Mouse (Mus musculus): ENCODE measurements at regions not wholly inside any gene's neighbourhood (a gene's known extent, or its start where the extent isn't known, plus 50 kb on each side); places are given as distances from the start of the nearest gene placed in this dataset.

- Histone ChIP-seq H3K4me3 (replicated peaks) (no peak overlapping the region), H3K9me3 (no peaks in the 10 kb centered on the region), H3K4me2 (no peak overlapping the region), H3K27ac (no peak overlapping the region), H3K4me1 (no peaks in the 10 kb centered on the region), H3K27me3 (replicated peaks) (no peaks in the 10 kb centered on the region), H3K9ac (no peak overlapping the region), H3K36me3 (no peaks in the 10 kb centered on the region)
- WGBS, result 69% methylated on average over 7 of the region's 7 CpGs
- ATAC-seq (ENCODE audit: insufficient read depth, low FRiP score, low read depth), result 0 out of 2 replicates have a peak, but pooled peaks have one; percentile 31
Observed at GRCm38 (mm10) chr12:70523379-70523778, 70.5 kb downstream of the Tmx1 start.

GRCm38 (mm10) chr12:70524703-70525102, 71.8 kb downstream of the Tmx1 start:
- Histone ChIP-seq H3K27me3 (replicated peaks) (no peaks in the 10 kb centered on the region), H3K36me3 (no peaks in the 10 kb centered on the region), H3K9me3 (no peaks in the 10 kb centered on the region), H3K4me3 (replicated peaks) (no peak overlapping the region), H3K4me2 (no peak overlapping the region), H3K9ac (no peak overlapping the region), H3K4me1 (no peaks in the 10 kb centered on the region), H3K27ac (peak overlapping the region; percentile 37; the same call in 1 of the 2 replicates)
- ATAC-seq (ENCODE audit: insufficient read depth, low FRiP score, low read depth), result no peak; the same call in 1 of the 2 replicates
- WGBS, result 54% methylated on average over 4 of the region's 4 CpGs

GRCm38 (mm10) chr12:70531661-70532060, 78.8 kb downstream of the Tmx1 start:
- Histone ChIP-seq H3K9ac (no peak overlapping the region), H3K4me1 (no peaks in the 10 kb centered on the region), H3K9me3 (no peaks in the 10 kb centered on the region), H3K4me3 (replicated peaks) (no peak overlapping the region), H3K4me2 (no peak overlapping the region), H3K27ac (no peak overlapping the region), H3K27me3 (replicated peaks) (no peaks in the 10 kb centered on the region), H3K36me3 (no peaks in the 10 kb centered on the region)
- no peak for ATAC-seq (ENCODE audit: insufficient read depth, low FRiP score, low read depth)

- 58% methylated on average over 10 of the region's 10 CpGs for WGBS
- no peak for ATAC-seq (ENCODE audit: insufficient read depth, low FRiP score, low read depth)
- Histone ChIP-seq H3K27ac (no peak overlapping the region), H3K9me3 (no peaks in the 10 kb centered on the region), H3K36me3 (no peaks in the 10 kb centered on the region), H3K4me3 (replicated peaks) (no peak overlapping the region), H3K4me2 (no peak overlapping the region), H3K9ac (no peak overlapping the region), H3K27me3 (replicated peaks) (no peaks in the 10 kb centered on the region), H3K4me1 (no peaks in the 10 kb centered on the region)
Observed at GRCm38 (mm10) chr12:70532225-70532624, 79.3 kb downstream of the Tmx1 start.

GRCm38 (mm10) chr12:70532843-70533242, 79.9 kb downstream of the Tmx1 start:
- Histone ChIP-seq H3K9ac (no peak overlapping the region), H3K27me3 (replicated peaks) (no peaks in the 10 kb centered on the region), H3K9me3 (no peaks in the 10 kb centered on the region), H3K27ac (no peak overlapping the region), H3K4me3 (replicated peaks) (no peak overlapping the region), H3K4me1 (no peaks in the 10 kb centered on the region), H3K36me3 (no peaks in the 10 kb centered on the region), H3K4me2 (no peak overlapping the region)
- no peak; the same call in 1 of the 2 replicates for ATAC-seq (ENCODE audit: insufficient read depth, low FRiP score, low read depth)
- WGBS, result 64% methylated on average over 10 of the region's 10 CpGs

GRCm38 (mm10) chr12:70533375-70533935, 80.6 kb downstream of the Tmx1 start:
- H3K9ac ChIP-seq, result no peak overlapping the region
- peak overlapping the region; percentile 11; the same call in 1 of the 2 replicates for H3K27ac ChIP-seq
- no peaks in the 10 kb centered on the region for H3K27me3 ChIP-seq (replicated peaks)
- WGBS, result 56% methylated on average over 12 of the region's 12 CpGs
- no peaks in the 10 kb centered on the region for H3K36me3 ChIP-seq
- ATAC-seq (ENCODE audit: insufficient read depth, low FRiP score, low read depth), result no peak
- no peak overlapping the region for H3K4me2 ChIP-seq
- H3K4me1 ChIP-seq, result no peaks in the 10 kb centered on the region
- H3K4me3 ChIP-seq (replicated peaks), result no peak overlapping the region
- H3K9me3 ChIP-seq, result no peaks in the 10 kb centered on the region

GRCm38 (mm10) chr12:70539124-70539523, 86.2 kb downstream of the Tmx1 start:
- H3K4me1 ChIP-seq, result peaks cover 9% of the 10 kb centered on the region
- H3K4me3 ChIP-seq (replicated peaks), result no peak overlapping the region
- no peaks in the 10 kb centered on the region for H3K27me3 ChIP-seq (replicated peaks)
- ATAC-seq (ENCODE audit: insufficient read depth, low FRiP score, low read depth), result no peak
- 71% methylated on average over 4 of the region's 4 CpGs for WGBS
- H3K9me3 ChIP-seq, result no peaks in the 10 kb centered on the region
- no peak overlapping the region for H3K9ac ChIP-seq
- H3K36me3 ChIP-seq, result no peaks in the 10 kb centered on the region
- no peak overlapping the region for H3K27ac ChIP-seq
- no peak overlapping the region for H3K4me2 ChIP-seq

GRCm38 (mm10) chr12:70539856-70540255, 87.0 kb downstream of the Tmx1 start:
- no peaks in the 10 kb centered on the region for H3K36me3 ChIP-seq
- H3K4me3 ChIP-seq (replicated peaks), result no peak overlapping the region
- ATAC-seq (ENCODE audit: insufficient read depth, low FRiP score, low read depth), result no peak
- H3K27ac ChIP-seq, result no peak overlapping the region
- H3K4me2 ChIP-seq, result no peak overlapping the region
- H3K4me1 ChIP-seq, result peaks cover 16% of the 10 kb centered on the region
- 92% methylated on average over 14 of the region's 14 CpGs for WGBS
- H3K9me3 ChIP-seq, result no peaks in the 10 kb centered on the region
- no peak overlapping the region for H3K9ac ChIP-seq
- H3K27me3 ChIP-seq (replicated peaks), result no peaks in the 10 kb centered on the region

GRCm38 (mm10) chr12:70541432-70541831, 88.5 kb downstream of the Tmx1 start:
- Histone ChIP-seq H3K27ac (no peak overlapping the region), H3K4me2 (no peak overlapping the region), H3K36me3 (no peaks in the 10 kb centered on the region), H3K9me3 (no peaks in the 10 kb centered on the region), H3K4me1 (peaks cover 16% of the 10 kb centered on the region), H3K4me3 (replicated peaks) (no peak overlapping the region), H3K9ac (no peak overlapping the region), H3K27me3 (replicated peaks) (no peaks in the 10 kb centered on the region)
- WGBS, result 80% methylated on average over 4 of the region's 4 CpGs
- ATAC-seq (ENCODE audit: insufficient read depth, low FRiP score, low read depth), result no peak

GRCm38 (mm10) chr12:70543299-70543698, 90.4 kb downstream of the Tmx1 start:
- Histone ChIP-seq H3K27ac (peak overlapping the region; percentile 51; the same call in 1 of the 2 replicates), H3K9ac (no peak overlapping the region)
- peak; percentile 74 for ATAC-seq (ENCODE audit: insufficient read depth, low FRiP score, low read depth)

GRCm38 (mm10) chr12:70544326-70544725, 91.4 kb downstream of the Tmx1 start:
- 28% methylated on average over 12 of the region's 12 CpGs for WGBS
- no peaks in the 10 kb centered on the region for H3K27me3 ChIP-seq (replicated peaks)
- no peaks in the 10 kb centered on the region for H3K9me3 ChIP-seq
- no peak for ATAC-seq (ENCODE audit: insufficient read depth, low FRiP score, low read depth)
- H3K36me3 ChIP-seq, result no peaks in the 10 kb centered on the region
- no peak overlapping the region for H3K4me2 ChIP-seq
- H3K9ac ChIP-seq, result no peak overlapping the region
- no peak overlapping the region for H3K4me3 ChIP-seq (replicated peaks)
- H3K27ac ChIP-seq, result peak overlapping the region; percentile 64
- peaks cover 16% of the 10 kb centered on the region for H3K4me1 ChIP-seq

More at GRCm38 (mm10) chr12:70543299-70543698, 90.4 kb downstream of the Tmx1 start:
- Histone ChIP-seq H3K4me3 (replicated peaks) (no peak overlapping the region), H3K36me3 (no peaks in the 10 kb centered on the region), H3K9me3 (no peaks in the 10 kb centered on the region), H3K4me2 (no peak overlapping the region), H3K27me3 (replicated peaks) (no peaks in the 10 kb centered on the region), H3K4me1 (peaks cover 16% of the 10 kb centered on the region)
- WGBS, result 41% methylated on average over 5 of the region's 5 CpGs

- no peaks in the 10 kb centered on the region for H3K9me3 ChIP-seq
- H3K36me3 ChIP-seq, result no peaks in the 10 kb centered on the region
- no peak overlapping the region for H3K4me3 ChIP-seq (replicated peaks)
- H3K4me2 ChIP-seq, result no peak overlapping the region
- H3K27ac ChIP-seq, result peak overlapping the region; percentile 64; the same call in 1 of the 2 replicates
- 33% methylated on average over 7 of the region's 7 CpGs for WGBS
- H3K4me1 ChIP-seq, result peaks cover 16% of the 10 kb centered on the region
- no peaks in the 10 kb centered on the region for H3K27me3 ChIP-seq (replicated peaks)
- no peak overlapping the region for H3K9ac ChIP-seq
- ATAC-seq (ENCODE audit: insufficient read depth, low FRiP score, low read depth), result no peak
Observed at GRCm38 (mm10) chr12:70544850-70545510, 92.1 kb downstream of the Tmx1 start.
